Mouse (Mus musculus) kidney, postnatal 4 days (tissue): Measurements from ENCODE around the gene Gprin2.

Source experiments
- DNase-seq, 2 experiments: peaks; one replicate each; pipeline ENCODE4 v3.0.0; 2021; ENCODE audit warnings: mixed read lengths in 2 of 2

Gene Gprin2

DNA sequence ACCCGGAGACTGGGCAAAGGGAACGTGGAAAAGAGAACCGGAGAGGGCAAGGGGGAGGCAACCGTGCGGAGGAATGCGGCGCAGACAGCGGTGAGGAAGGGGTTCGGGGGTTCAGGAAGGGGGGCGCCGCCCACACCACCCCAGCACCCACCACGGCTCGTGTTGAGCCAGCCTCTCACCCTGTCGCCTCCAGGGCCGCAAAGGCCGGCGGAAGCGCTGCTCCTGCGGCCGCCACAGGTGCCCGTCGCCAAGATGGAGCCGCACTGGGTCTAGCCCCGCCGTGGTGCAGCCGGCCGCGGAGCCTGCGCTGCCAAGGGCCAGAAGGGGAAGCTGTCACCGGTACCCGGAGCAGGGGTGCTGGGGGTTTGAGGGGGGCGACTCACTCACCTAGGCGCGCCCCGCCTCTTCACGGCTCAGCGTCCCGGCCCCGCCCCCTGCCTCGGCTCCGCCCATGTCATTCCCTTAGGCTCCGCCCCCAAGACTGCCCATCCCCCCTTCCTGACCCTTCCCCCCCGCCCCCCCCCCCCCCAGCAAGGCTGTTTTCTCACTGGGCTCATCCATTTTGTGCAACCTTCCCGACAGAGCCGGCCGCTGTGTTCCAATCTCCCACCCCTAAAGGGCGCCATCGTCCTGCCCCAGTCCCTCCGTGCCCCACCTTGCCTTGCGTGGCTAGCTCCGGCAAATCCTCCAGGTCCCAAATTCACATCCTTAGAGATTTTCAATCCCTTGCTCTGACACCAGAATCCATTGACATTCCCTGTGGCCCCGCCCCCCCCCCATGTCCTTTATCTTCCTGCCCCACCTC is at the start of gene Gprin2:
Gene Gprin2, minus strand, starts transcription at position 423 of the 805 bp plus-strand sequence.
- DNase-seq: peak; percentile 73 to 79

DNA sequence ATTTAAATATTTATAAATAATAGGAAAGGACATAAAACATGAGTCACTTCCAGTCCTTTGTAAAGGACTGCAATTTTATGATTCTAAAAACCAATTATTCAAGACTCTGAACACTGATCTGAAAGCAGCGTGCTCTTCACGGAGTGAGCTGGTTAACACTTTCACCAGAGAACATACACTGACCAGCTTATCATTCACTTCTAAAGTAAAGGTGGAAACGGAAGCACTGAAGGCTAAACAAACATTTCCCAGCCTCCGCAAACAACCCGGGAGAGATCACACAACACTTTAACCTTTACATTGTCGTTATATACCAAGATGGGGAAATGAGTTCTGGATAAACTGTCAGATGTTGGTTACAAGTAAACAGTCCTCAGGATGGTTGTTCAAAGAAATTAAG is 39.2 kb upstream of the Gprin2 start:
- DNase-seq: no peak

- DNase-seq: no peak
These were observed 38.8 kb upstream of the Gprin2 start for GRCm38 (mm10) chr14:34240263-34240662.

DNA sequence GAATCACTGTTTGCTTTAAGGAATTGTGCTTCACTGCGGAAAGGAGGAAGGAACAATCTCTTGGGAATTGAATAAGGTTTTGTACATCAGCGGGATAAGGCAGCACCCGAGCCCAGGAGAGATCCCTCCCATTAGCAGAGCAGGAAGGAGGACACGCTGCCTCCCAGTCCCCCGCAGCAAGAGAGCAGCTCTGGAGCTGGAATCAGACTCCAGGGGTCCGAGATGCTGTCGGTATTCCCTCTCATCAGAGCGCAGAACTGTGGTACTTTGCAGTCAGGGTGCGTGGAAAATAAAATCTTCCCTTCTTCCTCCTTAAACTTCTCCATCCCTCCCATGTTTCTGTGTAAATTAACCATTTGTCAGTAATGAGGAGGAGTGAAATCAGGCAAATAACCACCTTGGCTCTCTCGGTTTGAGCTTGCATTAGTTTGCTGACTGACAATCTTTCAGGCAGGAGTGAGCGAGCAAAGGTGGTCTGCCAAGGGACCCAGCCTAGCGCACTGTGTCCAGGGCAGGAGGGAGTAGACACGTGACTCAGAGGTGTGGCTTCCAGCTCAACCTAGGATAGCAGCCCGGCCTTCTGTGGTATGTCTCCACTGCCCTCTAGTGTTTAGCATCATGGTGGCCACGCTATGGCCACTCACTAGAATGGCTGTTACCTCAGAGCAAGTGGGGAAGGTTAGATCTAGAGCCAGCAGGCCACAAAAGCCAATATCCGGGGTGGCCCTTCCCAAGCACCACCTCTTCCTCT is 33.4 kb upstream of the Gprin2 start:
- DNase-seq: peak; percentile 74 to 82

DNA sequence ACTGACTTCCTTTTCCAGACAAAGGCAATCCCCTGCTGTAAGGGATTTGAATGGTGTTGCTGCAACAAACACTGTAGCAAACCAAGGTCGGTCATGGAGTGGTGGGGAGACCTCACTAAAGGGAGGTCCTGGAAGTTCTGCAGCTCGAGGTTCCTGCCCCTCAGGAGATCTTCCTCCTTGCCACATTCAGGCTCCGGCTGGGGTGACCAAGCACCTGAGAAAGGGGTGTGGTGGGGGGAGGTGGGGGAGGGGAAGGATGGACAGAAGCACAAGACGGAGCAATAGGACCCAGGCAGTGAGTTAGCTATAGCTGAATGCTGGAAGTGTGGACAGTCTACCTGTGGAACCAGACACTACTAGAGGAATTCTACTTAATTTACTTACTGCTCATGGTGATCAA is 32.4 kb upstream of the Gprin2 start:
- DNase-seq: no peak

- no peak for DNase-seq
These were observed 31.6 kb upstream of the Gprin2 start for GRCm38 (mm10) chr14:34232866-34233680.

DNA sequence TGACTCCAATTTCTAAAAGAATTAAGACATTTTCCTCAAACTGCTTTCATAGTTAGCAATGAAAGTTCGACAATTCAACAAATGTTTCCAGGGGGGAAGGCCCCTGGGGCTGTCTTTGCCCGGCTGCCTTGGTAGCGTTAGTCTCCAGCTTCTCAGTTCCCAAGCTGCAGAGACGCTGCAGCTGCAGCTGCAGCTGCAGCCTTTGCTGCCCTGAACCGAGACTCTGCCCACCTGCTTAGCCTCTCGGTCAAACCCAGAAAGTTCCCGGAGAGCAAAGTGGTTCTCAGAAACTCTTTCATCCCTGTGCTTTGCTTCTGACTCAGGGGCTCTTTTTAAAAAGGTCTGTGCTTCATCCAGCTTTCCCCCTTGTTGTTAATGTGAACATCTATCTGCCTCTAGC is 30.9 kb upstream of the Gprin2 start:
- DNase-seq: no peak

GRCm38 (mm10) chr14:34228830-34229506 is 27.5 kb upstream of the Gprin2 start:
- no peak for DNase-seq

- DNase-seq: no peak
These were observed 26.5 kb upstream of the Gprin2 start for GRCm38 (mm10) chr14:34227981-34228380.

DNA sequence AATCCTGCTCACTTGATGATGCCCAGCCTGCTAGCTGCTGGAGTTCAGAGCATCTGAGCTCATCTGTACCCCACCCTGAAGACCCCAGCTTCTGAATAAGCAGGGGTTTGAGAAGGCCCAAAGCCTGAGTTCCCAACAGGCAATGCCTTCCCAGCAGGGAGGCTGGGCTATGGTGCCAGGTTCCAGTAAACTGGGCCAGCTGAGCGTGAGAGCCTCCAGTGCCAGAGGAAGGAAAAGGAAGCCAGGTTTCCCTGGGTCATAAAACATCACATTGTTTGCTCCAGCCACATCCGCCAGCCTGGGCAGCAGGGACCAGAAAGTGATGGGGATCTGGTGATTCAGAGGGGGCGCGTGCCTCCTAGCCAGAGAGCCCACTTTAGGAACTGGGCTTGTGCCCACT is 25.1 kb upstream of the Gprin2 start:
- peak in 1 of 2 experiments; percentile 34 for DNase-seq

- no peak for DNase-seq
These were observed 24.5 kb upstream of the Gprin2 start for GRCm38 (mm10) chr14:34225986-34226385.

- DNase-seq: no peak
These were observed 22.0 kb upstream of the Gprin2 start for GRCm38 (mm10) chr14:34223362-34223898.

- no peak for DNase-seq
These were observed 20.1 kb upstream of the Gprin2 start for GRCm38 (mm10) chr14:34221416-34222077.

- DNase-seq: no peak
These were observed 19.0 kb upstream of the Gprin2 start for GRCm38 (mm10) chr14:34220426-34220825.

DNA sequence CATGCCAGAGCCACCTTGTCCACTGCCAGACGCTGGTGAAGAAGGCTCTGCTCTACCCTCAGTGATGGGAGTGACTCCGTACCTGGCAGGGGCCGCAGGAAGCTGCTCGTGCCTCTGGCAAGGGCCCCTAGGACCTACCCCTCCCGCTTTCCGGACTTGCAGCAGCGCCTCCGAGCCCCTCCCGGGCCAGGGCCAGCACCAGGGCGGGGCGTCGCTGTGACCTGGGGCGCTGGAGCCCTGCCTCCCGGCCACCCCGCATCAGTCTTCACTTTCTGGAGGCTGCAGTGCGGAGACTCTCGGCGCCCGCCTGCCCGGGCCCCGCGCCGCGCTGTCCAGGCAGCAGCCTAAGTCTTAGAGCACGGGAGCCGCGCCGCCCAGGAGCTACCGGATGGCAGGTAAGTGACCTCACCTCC is 18.3 kb upstream of the Gprin2 start:
- DNase-seq: peak in 1 of 2 experiments; percentile 29

- DNase-seq: no peak
These were observed 17.8 kb upstream of the Gprin2 start, which contains the start of gene Syt15 for GRCm38 (mm10) chr14:34219295-34219694. TSS of gene Syt15 (plus strand) at chr14:34219595.

DNA sequence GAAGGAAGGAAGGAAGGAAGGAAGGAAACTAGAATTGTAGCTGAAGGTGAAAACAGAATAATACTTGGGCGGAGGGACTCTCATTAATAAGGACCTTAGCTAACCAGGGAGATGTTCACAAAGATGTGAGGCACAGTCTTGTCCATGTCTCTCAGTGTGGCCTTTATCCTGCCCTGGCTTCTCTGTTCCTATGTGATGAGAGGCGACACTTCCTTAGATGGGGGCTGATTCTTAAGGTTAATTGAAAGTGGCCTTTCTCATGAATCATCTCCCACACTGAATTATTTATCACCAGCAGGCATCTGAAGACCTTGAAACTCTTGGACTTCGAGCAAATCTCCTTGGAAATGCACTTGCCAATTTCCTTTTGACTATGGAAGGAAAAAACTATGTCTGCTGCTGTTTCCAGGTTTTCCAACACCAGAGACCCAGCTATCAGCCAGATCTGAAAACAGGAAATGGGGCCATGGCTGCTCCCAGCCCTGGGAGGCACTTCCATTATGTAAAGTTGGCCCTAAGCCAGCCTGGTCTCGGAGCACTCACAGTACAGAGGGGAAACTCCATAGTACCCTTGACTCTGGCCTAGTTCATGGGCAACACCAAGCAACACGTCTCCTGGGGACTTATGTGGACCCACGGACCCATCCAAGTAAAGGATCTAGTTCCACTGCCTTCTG is 14.1 kb upstream of the Gprin2 start:
- DNase-seq: peak; percentile 57 to 74

DNA sequence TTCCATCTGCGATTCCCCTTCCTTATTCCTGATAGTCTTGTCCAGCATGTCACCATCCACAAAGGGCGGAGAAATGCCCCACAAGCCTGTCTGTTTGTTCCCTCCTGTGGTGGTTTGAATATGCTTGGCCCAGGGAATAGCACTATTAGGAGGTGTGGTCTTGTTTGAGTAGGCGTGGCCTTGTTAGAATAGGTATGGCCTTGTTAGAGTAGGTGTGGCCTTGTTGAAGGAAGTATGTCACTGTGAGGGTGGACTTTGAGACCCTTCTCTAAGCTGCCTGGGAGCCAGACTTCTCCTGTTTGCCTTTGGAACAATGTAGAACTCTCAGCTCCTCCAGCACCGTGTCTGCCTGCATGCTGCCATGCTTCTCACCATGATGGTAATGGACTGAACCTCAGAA is 8.5 kb upstream of the Gprin2 start:
- DNase-seq: no peak

- DNase-seq: no peak
These were observed 7.6 kb upstream of the Gprin2 start for GRCm38 (mm10) chr14:34209080-34209479.

DNA sequence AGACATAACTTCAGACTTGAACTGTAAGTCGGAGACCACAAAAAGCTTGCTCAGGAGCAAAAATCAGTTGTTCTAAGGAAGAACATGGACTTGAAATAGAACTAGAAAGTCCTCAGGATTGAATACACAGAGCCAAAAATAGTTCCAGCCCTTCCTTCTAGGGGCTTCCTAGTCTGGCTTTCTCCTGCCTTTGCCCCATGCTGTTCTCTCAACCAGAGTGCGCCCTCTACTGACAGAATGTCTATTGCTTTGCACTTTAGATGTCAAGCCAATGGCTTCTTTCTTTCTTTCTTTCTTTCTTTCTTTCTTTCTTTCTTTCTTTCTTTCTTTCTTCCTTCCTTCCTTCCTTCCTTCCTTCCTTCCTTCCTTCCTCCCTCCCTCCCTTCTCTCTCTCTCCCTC is 7.2 kb upstream of the Gprin2 start:
- peak; percentile 55 to 67 for DNase-seq

- no peak for DNase-seq
These were observed 6.5 kb upstream of the Gprin2 start for GRCm38 (mm10) chr14:34207996-34208395.
